Mouse (Mus musculus): ENCODE measurements at regions not wholly inside any gene's neighbourhood (a gene's known extent, or its start where the extent isn't known, plus 50 kb on each side); places are given as distances from the start of the nearest gene placed in this dataset.

GRCm38 (mm10) chr13:52110750-52111149 lies 264.3 kb downstream of the Gadd45g start:
- H3K27me3 ChIP-seq = no peaks in the 10 kb centered on the region
- CTCF ChIA-PET = no interaction called here
- POLR2A ChIA-PET = no interaction called here
- ATAC-seq (no peak), DNase-seq (ENCODE audit: low read depth, low spot score) (no peak)
- no peak for TF ChIP-seq CTCF (IDR thresholded peaks at IDR 0.05)
- in situ Hi-C loops (cut with MboI; ENCODE audit: low pct_unique_long_range_greater_than_20kb) = no loop called here

DNA sequence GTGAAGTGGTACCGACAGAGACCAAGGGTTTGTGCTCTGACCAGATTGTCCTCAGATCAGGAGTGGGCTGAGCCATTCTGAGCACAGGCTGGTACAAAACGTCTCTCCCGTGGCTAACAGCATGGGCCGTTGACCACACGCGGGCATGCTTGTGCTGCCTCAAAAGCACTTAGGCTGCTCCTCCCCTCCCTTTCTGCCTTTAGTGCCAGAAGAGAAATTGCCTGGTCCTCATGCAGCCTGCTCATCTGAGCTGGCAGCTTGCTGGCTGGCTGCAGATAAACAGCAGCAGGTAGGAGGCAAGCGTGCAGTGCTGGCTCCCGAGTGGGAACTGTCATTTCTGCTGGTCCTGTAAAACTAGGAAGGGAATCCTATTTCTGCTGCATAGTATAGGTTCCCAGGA lies 267.1 kb downstream of the Gadd45g start:
- CTCF ChIA-PET = no interaction called here

GRCm38 (mm10) chr13:52114431-52114830 lies 268.0 kb downstream of the Gadd45g start:
- POLR2A ChIA-PET = no interaction called here
- in situ Hi-C loops (cut with MboI; ENCODE audit: low pct_unique_long_range_greater_than_20kb) = no loop called here
- no peak for TF ChIP-seq CTCF (IDR thresholded peaks at IDR 0.05)
- no peak for DNase-seq (ENCODE audit: low read depth, low spot score)
- no peaks in the 10 kb centered on the region for H3K27me3 ChIP-seq
- no peak for ATAC-seq
- CTCF ChIA-PET = no interaction called here

More for the DNA sequence above, 267.1 kb downstream of the Gadd45g start:
- POLR2A ChIA-PET = no interaction called here
- in situ Hi-C loops (cut with MboI; ENCODE audit: low pct_unique_long_range_greater_than_20kb) = no loop called here
- no peaks in the 10 kb centered on the region for H3K27me3 ChIP-seq
- no peak for TF ChIP-seq CTCF (IDR thresholded peaks at IDR 0.05)
- no peak for ATAC-seq
- no peak for DNase-seq (ENCODE audit: low read depth, low spot score)

GRCm38 (mm10) chr13:52114962-52115361 lies 268.5 kb downstream of the Gadd45g start:
- in situ Hi-C loops (cut with MboI; ENCODE audit: low pct_unique_long_range_greater_than_20kb) = no loop called here

DNA sequence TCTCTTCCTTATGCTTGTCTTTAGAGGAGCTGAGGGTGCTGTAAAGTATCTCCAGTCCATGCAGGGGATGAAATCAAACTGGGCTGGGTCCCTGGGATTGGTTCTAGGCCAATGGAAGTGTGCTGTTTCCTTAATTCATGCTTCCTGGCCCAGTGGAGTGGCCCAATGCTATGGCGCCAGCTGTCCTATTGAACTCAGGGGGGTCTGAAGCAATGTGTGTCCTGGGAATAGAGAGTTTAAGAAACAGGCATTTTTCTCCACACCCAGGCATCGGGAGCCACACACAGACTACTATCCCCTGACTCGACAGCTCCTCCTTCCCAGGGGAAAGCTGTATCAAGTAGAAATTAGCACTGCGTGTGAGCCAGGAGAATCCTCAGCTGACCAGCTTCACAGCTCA lies 269.8 kb downstream of the Gadd45g start:
- in situ Hi-C loops (cut with MboI; ENCODE audit: low pct_unique_long_range_greater_than_20kb) = no loop called here
- no peak for TF ChIP-seq CTCF (IDR thresholded peaks at IDR 0.05)

More at GRCm38 (mm10) chr13:52114962-52115361, 268.5 kb downstream of the Gadd45g start:
- ATAC-seq (no peak), DNase-seq (ENCODE audit: low read depth, low spot score) (no peak)
- POLR2A ChIA-PET = interaction anchor here (0.7 kb wide), 1 partner anchor 909 kb away, joined by 3 read pairs; no protein-coding TSS in a partner anchor
- CTCF ChIA-PET = no interaction called here
- no peak for TF ChIP-seq CTCF (IDR thresholded peaks at IDR 0.05)
- H3K27me3 ChIP-seq = no peaks in the 10 kb centered on the region

GRCm38 (mm10) chr13:52116756-52117155 lies 270.3 kb downstream of the Gadd45g start:
- H3K27me3 ChIP-seq = no peaks in the 10 kb centered on the region
- TF ChIP-seq CTCF (IDR thresholded peaks at IDR 0.05) = no peak
- ChIA-PET POLR2A (no interaction called here), CTCF (interaction anchor here (0.8 to 3.0 kb wide), 3 partner anchors 8 to 271 kb away, joined by 4 to 10 read pairs (median 5); no protein-coding TSS in a partner anchor)
- ATAC-seq (no peak), DNase-seq (ENCODE audit: low read depth, low spot score) (no peak)
- in situ Hi-C loops (cut with MboI; ENCODE audit: low pct_unique_long_range_greater_than_20kb) = no loop called here

More for the DNA sequence above, 269.8 kb downstream of the Gadd45g start:
- POLR2A ChIA-PET = no interaction called here
- ATAC-seq = no peak
- no peak for DNase-seq (ENCODE audit: low read depth, low spot score)
- H3K27me3 ChIP-seq = no peaks in the 10 kb centered on the region
- CTCF ChIA-PET = interaction anchor here (0.8 to 3.0 kb wide), 3 partner anchors 9 to 271 kb away, joined by 4 to 10 read pairs (median 5); no protein-coding TSS in a partner anchor

DNA sequence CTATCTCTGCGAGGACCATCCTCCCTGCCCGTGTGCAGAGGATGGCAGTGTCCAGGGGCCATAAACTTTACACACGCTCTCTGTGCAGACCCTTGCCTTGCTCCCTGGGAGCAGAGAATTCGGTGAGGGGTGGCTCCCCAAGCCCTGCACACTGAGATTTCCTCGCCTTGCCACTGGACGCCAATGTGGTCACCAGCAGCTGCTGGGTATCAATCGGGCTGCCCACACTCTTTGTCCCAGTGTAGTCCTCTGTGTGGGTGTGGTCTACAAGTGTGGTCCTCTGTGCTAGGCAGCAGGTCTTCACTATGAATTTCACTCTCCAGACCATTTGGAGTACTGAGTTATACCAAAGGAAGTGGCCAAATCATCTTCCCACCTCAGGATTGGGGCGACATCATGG lies 274.3 kb downstream of the Gadd45g start:
- in situ Hi-C loops (cut with MboI; ENCODE audit: low pct_unique_long_range_greater_than_20kb) = no loop called here
- no peaks in the 10 kb centered on the region for H3K27me3 ChIP-seq
- CTCF ChIA-PET = no interaction called here
- no peak for TF ChIP-seq CTCF (IDR thresholded peaks at IDR 0.05)
- POLR2A ChIA-PET = interaction anchor here (0.6 kb wide), 1 partner anchor 154 kb away, joined by 3 read pairs; no protein-coding TSS in a partner anchor
- ATAC-seq (no peak), DNase-seq (ENCODE audit: low read depth, low spot score) (no peak)

GRCm38 (mm10) chr13:52125037-52125436 lies 278.6 kb downstream of the Gadd45g start:
- TF ChIP-seq CTCF (IDR thresholded peaks at IDR 0.05) = no peak
- no peaks in the 10 kb centered on the region for H3K27me3 ChIP-seq
- in situ Hi-C loops (cut with MboI; ENCODE audit: low pct_unique_long_range_greater_than_20kb) = no loop called here
- DNase-seq (ENCODE audit: low read depth, low spot score) (no peak), ATAC-seq (no peak)
- CTCF ChIA-PET = interaction anchor here (0.7 to 1.5 kb wide), 5 partner anchors 9 to 280 kb away, joined by 3 to 5 read pairs (median 3); no protein-coding TSS in a partner anchor
- POLR2A ChIA-PET = no interaction called here

- H3K27me3 ChIP-seq = no peaks in the 10 kb centered on the region
- ATAC-seq = no peak
- in situ Hi-C loops (cut with MboI; ENCODE audit: low pct_unique_long_range_greater_than_20kb) = no loop called here
- no peak for TF ChIP-seq CTCF (IDR thresholded peaks at IDR 0.05)
- POLR2A ChIA-PET = no interaction called here
- no peak for DNase-seq (ENCODE audit: low read depth, low spot score)
- CTCF ChIA-PET = interaction anchor here (2.9 kb wide), 1 partner anchor 11 kb away, joined by 10 read pairs; no protein-coding TSS in a partner anchor
These were observed 281.3 kb downstream of the Gadd45g start for GRCm38 (mm10) chr13:52127751-52128150.

DNA sequence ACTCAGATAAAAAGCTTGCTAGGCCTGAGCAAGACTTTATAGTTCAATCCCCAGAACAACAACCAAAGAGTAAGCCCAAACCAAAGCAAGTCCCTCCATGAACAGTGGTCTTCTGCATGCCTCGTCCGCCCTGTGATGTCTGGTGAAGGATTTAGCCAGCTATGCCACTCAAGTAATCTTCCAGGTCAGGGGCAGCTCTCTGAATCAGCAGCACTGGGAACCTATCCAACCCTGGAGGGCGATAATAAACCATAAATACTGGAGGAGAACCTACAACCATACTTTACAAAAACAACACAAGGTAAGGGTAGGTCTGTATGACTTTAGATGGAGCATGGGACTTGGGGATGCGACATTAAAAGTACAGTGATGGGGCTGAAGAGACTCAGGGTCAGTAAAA lies 283.0 kb downstream of the Gadd45g start:
- ChIA-PET POLR2A (no interaction called here), CTCF (interaction anchor here (0.7 to 2.9 kb wide), 5 partner anchors 8 to 159 kb away, joined by 3 to 10 read pairs (median 3); no protein-coding TSS in a partner anchor)
- DNase-seq (ENCODE audit: low read depth, low spot score) = no peak
- no peak for ATAC-seq
- in situ Hi-C loops (cut with MboI; ENCODE audit: low pct_unique_long_range_greater_than_20kb) = no loop called here
- no peaks in the 10 kb centered on the region for H3K27me3 ChIP-seq
- no peak for TF ChIP-seq CTCF (IDR thresholded peaks at IDR 0.05)

DNA sequence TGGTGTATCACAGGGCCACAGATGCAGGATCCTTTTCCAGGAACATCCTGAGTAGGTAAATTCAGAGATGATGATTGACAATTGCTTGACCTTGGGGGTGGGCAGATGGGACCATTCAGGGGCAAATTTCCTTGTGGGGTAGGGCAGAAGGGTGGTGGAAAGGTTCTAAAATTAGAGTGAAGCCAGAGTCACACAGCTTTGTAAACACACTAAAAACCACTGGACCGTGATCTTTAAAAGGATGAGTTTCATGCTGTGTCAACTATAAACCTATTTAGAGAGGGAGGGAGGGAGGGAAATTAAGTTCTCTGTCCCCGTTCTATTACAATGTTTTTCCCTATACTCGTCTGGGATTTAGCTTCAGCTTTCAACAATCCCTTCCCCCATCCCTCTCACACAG lies 286.7 kb downstream of the Gadd45g start:
- ATAC-seq = no peak
- in situ Hi-C loops (cut with MboI; ENCODE audit: low pct_unique_long_range_greater_than_20kb) = no loop called here
- no peaks in the 10 kb centered on the region for H3K27me3 ChIP-seq
- no peak for TF ChIP-seq CTCF (IDR thresholded peaks at IDR 0.05)
- no peak for DNase-seq (ENCODE audit: low read depth, low spot score)
- ChIA-PET CTCF (no interaction called here), POLR2A (no interaction called here)

Measured in Patski (cell line).